Comparison of ENCODE assay signal across 9 mouse cellular contexts in genomic region chr15:59728131-59728601, GRCm38 (mm10).
A peak's percentile ranks its signal among the peaks of the same experiment; 100 is the strongest.
DNase-seq lines count a peak whose midpoint lies in the region; ATAC-seq and TF ChIP-seq lines count a peak whose summit lies in the region.
"Had no signal": no experiment of that assay in that cellular context is flagged by ENCODE, and none has a peak within 500 bp of the region (broad histone marks: within the 10 kb centered on the region; RNA-seq: fewer than 3 reads in every experiment).

No protein-coding gene starts in this region.

- no peak overlapping the region for H3K9ac ChIP-seq in CH12.LX (ENCODE audit: insufficient read depth, low read depth)
- H3K9ac ChIP-seq in stomach, embryonic 14.5 days (replicated peaks; ENCODE audit: low read depth, low read length), result no peak overlapping the region
- no peak overlapping the region for H3K9ac ChIP-seq in midbrain, postnatal 0 days (replicated peaks; ENCODE audit: low read length, poor library complexity, severe bottlenecking)
- H3K9ac ChIP-seq: embryonic facial prominence, embryonic 12.5 days had no signal

- peak; percentile 96 for TF ChIP-seq EP300 in CH12.LX (IDR thresholded peaks at IDR 0.05; ENCODE audit: low read length)

- DNase-seq in 3T3-L1 (ENCODE audit: low read depth, low spot score) (peak; percentile 93), CH12.LX (ENCODE audit: extremely low read depth) (peak; percentile 94)
- DNase-seq in fibroblast of lung, adult 2 months (ENCODE audit: low read depth), result peak; percentile 81
- peak; percentile 74 to 75 for DNase-seq in lung, adult 18-20 months
- DNase-seq in thymus, postnatal 10 days (ENCODE audit: low spot score in 2 of 2), result no peak
- DNase-seq in midbrain, postnatal 0 days (ENCODE audit: low spot score), result no peak

- TF ChIP-seq CTCF in CH12.LX (conservative IDR thresholded peaks at IDR 0.05 in 1 of 2, IDR thresholded peaks at IDR 0.05 in 1 of 2; ENCODE audit: low read depth in 2 of 2, low read length in 2 of 2), result no peak
- no peak for TF ChIP-seq CTCF in midbrain, postnatal 0 days (IDR thresholded peaks at IDR 0.05)

- no peaks in the 10 kb centered on the region for H3K36me3 ChIP-seq in CH12.LX (replicated peaks in 1 of 2; ENCODE audit: control insufficient read depth in 1 of 2, insufficient read depth in 1 of 2, low read length in 1 of 2)
- no peaks in the 10 kb centered on the region for H3K36me3 ChIP-seq in stomach, embryonic 14.5 days (ENCODE audit: control insufficient read depth, insufficient read depth, low read length)
- no peaks in the 10 kb centered on the region for H3K36me3 ChIP-seq in midbrain, postnatal 0 days (ENCODE audit: insufficient read depth, low read length)
- H3K36me3 ChIP-seq: embryonic facial prominence, embryonic 12.5 days had no signal

- no peaks in the 10 kb centered on the region for H3K9me3 ChIP-seq in CH12.LX (replicated peaks; ENCODE audit: low read length)
- no peaks in the 10 kb centered on the region for H3K9me3 ChIP-seq in stomach, embryonic 14.5 days (ENCODE audit: control insufficient read depth, low read depth, low read length)
- H3K9me3 ChIP-seq in midbrain, postnatal 0 days (ENCODE audit: low read length), result no peaks in the 10 kb centered on the region
- H3K9me3 ChIP-seq: embryonic facial prominence, embryonic 12.5 days had no signal

- ATAC-seq in inflammation-experienced regulatory T-cells, adult 6 months, result peak; percentile 47
- peak; percentile 53; the same call in 1 of the 2 replicates for ATAC-seq in stomach, embryonic 14.5 days (ENCODE audit: insufficient number of reproducible peaks, insufficient read depth, low FRiP score, low read depth)
- ATAC-seq in midbrain, postnatal 0 days (ENCODE audit: low FRiP score), result no peak; the same call in 1 of the 2 replicates

- dilution Hi-C loops in CH12.LX (cut with MboI; ENCODE audit: extremely low pct_ligation_motif_present, extremely low pct_unique_long_range_greater_than_20kb, low sequenced_read_pairs), result no loop called here

- H3K4me1 ChIP-seq in CH12.LX (ENCODE audit: control insufficient read depth in 1 of 2, insufficient read depth in 2 of 2), result peaks cover 19 to 70% of the 10 kb centered on the region in 2 experiments
- no peaks in the 10 kb centered on the region for H3K4me1 ChIP-seq in stomach, embryonic 14.5 days (ENCODE audit: control insufficient read depth, insufficient read depth, low read length)
- no peaks in the 10 kb centered on the region for H3K4me1 ChIP-seq in midbrain, postnatal 0 days (ENCODE audit: insufficient read depth, low read length)
- H3K4me1 ChIP-seq: embryonic facial prominence, embryonic 12.5 days had no signal

- no peak; the same call in none of the 2 replicates for TF ChIP-seq RAD21 in CH12.LX (IDR thresholded peaks at IDR 0.05; ENCODE audit: low read depth, low read length)

- H3K27ac ChIP-seq in CH12.LX (ENCODE audit: insufficient read depth, low read depth), result no peak overlapping the region
- H3K27ac ChIP-seq in stomach, embryonic 14.5 days (ENCODE audit: low read length), result no peak overlapping the region
- H3K27ac ChIP-seq in midbrain, postnatal 0 days (ENCODE audit: low read depth, low read length), result no peak overlapping the region
- H3K27ac ChIP-seq: embryonic facial prominence, embryonic 12.5 days had no signal

- WGBS in stomach, embryonic 14.5 days, result 60% methylated on average over 8 of the region's 8 CpGs
- 84% methylated on average over 8 of the region's 8 CpGs for WGBS in midbrain, postnatal 0 days

- in situ Hi-C loops in CH12.LX (cut with MboI; ENCODE audit: low pct_ligation_motif_present, low pct_unique_long_range_greater_than_20kb, low sequenced_read_pairs), result no loop called here

- TF ChIP-seq POLR2A in CH12.LX (IDR thresholded peaks at IDR 0.05; ENCODE audit: low read depth, low read length), result no peak

- H3K27me3 ChIP-seq in CH12.LX (replicated peaks), result no peaks in the 10 kb centered on the region
- no peaks in the 10 kb centered on the region for H3K27me3 ChIP-seq in stomach, embryonic 14.5 days (ENCODE audit: control insufficient read depth, insufficient read depth, low read length)
- H3K27me3 ChIP-seq in midbrain, postnatal 0 days (ENCODE audit: insufficient read depth, low read length), result no peaks in the 10 kb centered on the region
- H3K27me3 ChIP-seq: embryonic facial prominence, embryonic 12.5 days had no signal

- no peak overlapping the region for H3K4me3 ChIP-seq in CH12.LX (replicated peaks in 1 of 3; ENCODE audit: low read depth in 2 of 3, low read length in 2 of 3, poor library complexity in 1 of 3)
- H3K4me3 ChIP-seq in stomach, embryonic 14.5 days (ENCODE audit: low read depth, low read length), result no peak overlapping the region
- no peak overlapping the region for H3K4me3 ChIP-seq in midbrain, postnatal 0 days (ENCODE audit: low read depth, low read length)
- H3K4me3 ChIP-seq: embryonic facial prominence, embryonic 12.5 days had no signal

- H3K4me2 ChIP-seq in CH12.LX (ENCODE audit: insufficient read depth, low read depth, poor library complexity, severe bottlenecking), result peak overlapping the region; percentile 83
- no peak overlapping the region for H3K4me2 ChIP-seq in stomach, embryonic 14.5 days (replicated peaks; ENCODE audit: low read depth, low read length)
- H3K4me2 ChIP-seq in midbrain, postnatal 0 days (ENCODE audit: low read depth, low read length, poor library complexity, severe bottlenecking), result no peak overlapping the region
- H3K4me2 ChIP-seq: embryonic facial prominence, embryonic 12.5 days had no signal

- H3K79me2 ChIP-seq in CH12.LX (replicated peaks; ENCODE audit: control insufficient read depth, extremely low read depth, insufficient read depth, poor library complexity, severe bottlenecking), result no peaks in the 10 kb centered on the region

TF ChIP-seq in CH12.LX, 34 proteins besides CTCF, POLR2A, EP300 and RAD21:
- TF ChIP-seq TBP (conservative IDR thresholded peaks at IDR 0.05; ENCODE audit: low read depth, low read length) (0 out of 2 replicates have a peak, but pooled peaks have one; percentile 36), BHLHE40 (IDR thresholded peaks at IDR 0.05; ENCODE audit: low read depth, low read length) (peak; percentile 95), POLR2AphosphoS2 (IDR thresholded peaks at IDR 0.05; ENCODE audit: low read depth, low read length) (no peak), ZC3H11A (IDR thresholded peaks at IDR 0.05; ENCODE audit: low read depth, low read length) (no peak), JUND (conservative IDR thresholded peaks at IDR 0.05; ENCODE audit: low read depth, low read length) (peak; percentile 96), MXI1 (IDR thresholded peaks at IDR 0.05; ENCODE audit: low read depth, low read length) (peak; percentile 95), SMC3 (IDR thresholded peaks at IDR 0.05; ENCODE audit: low read depth, low read length) (no peak), KAT2A (IDR thresholded peaks at IDR 0.05; ENCODE audit: insufficient replicate concordance, low read length) (0 out of 2 replicates have a peak, but pooled peaks have one; percentile 53), TCF12 (IDR thresholded peaks at IDR 0.05; ENCODE audit: low read depth, low read length) (peak; percentile 83), HCFC1 (IDR thresholded peaks at IDR 0.05; ENCODE audit: low read depth, low read length) (peak; percentile 44; the same call in 1 of the 2 replicates), ZNF384 (IDR thresholded peaks at IDR 0.05; ENCODE audit: low read depth, low read length) (peak; percentile 100), USF1 (IDR thresholded peaks at IDR 0.05; ENCODE audit: low read depth, low read length) (peak; percentile 36), ZMIZ1 (IDR thresholded peaks at IDR 0.05; ENCODE audit: low read depth, low read length) (peak; percentile 46; the same call in 1 of the 2 replicates), JUN (IDR thresholded peaks at IDR 0.05; ENCODE audit: insufficient read depth, low read depth, low read length) (peak; percentile 91), MAX (IDR thresholded peaks at IDR 0.05; ENCODE audit: low read length) (peak; percentile 98), SIN3A (IDR thresholded peaks at IDR 0.05; ENCODE audit: low read length) (peak; percentile 95), PAX5 (IDR thresholded peaks at IDR 0.05; ENCODE audit: low read length) (no peak), CHD2 (IDR thresholded peaks at IDR 0.05; ENCODE audit: low read length) (peak; percentile 80), CHD1 (IDR thresholded peaks at IDR 0.05; ENCODE audit: low read depth, low read length) (no peak), USF2 (conservative IDR thresholded peaks at IDR 0.05; ENCODE audit: low read depth, low read length) (no peak), ELF1 (IDR thresholded peaks at IDR 0.05; ENCODE audit: low read depth, low read length) (peak; percentile 52; the same call in 1 of the 2 replicates), RCOR1 (conservative IDR thresholded peaks at IDR 0.05; ENCODE audit: low read depth, low read length) (peak; percentile 88), NRF1 (IDR thresholded peaks at IDR 0.05; ENCODE audit: low read depth, low read length) (0 out of 2 replicates have a peak, but pooled peaks have one; percentile 7), UBTF (IDR thresholded peaks at IDR 0.05; ENCODE audit: low read depth, low read length) (peak; percentile 59), MAFK (IDR thresholded peaks at IDR 0.05; ENCODE audit: insufficient replicate concordance, low read length) (0 out of 2 replicates have a peak, but pooled peaks have one; percentile 66), MYC (IDR thresholded peaks at IDR 0.05; ENCODE audit: low read depth, low read length) (peak; percentile 97), E2F4 (IDR thresholded peaks at IDR 0.05; ENCODE audit: insufficient replicate concordance, low read depth, low read length) (0 out of 2 replicates have a peak, but pooled peaks have one; percentile 43), IRF4 (IDR thresholded peaks at IDR 0.05; ENCODE audit: low read depth, low read length) (peak; percentile 98), MEF2A (IDR thresholded peaks at IDR 0.05; ENCODE audit: borderline replicate concordance, low read depth, low read length) (peak; percentile 78), GABPA (IDR thresholded peaks at IDR 0.05; ENCODE audit: insufficient replicate concordance, low read depth, low read length) (no peak), MAZ (IDR thresholded peaks at IDR 0.05; ENCODE audit: low read depth, low read length) (peak; percentile 91), NELFE (IDR thresholded peaks at IDR 0.05; ENCODE audit: low read depth, low read length) (no peak), ETS1 (conservative IDR thresholded peaks at IDR 0.05; ENCODE audit: low read depth, low read length) (peak; percentile 99), ZKSCAN1 (IDR thresholded peaks at IDR 0.05; ENCODE audit: borderline replicate concordance, low read depth, low read length) (no peak)

Comparison
In these comparisons a context has a peak if more than half of its experiments do, and no peak if none do; other contexts are left out.
1. DNase-seq: peak in 3T3-L1 (single experiment), CH12.LX (single experiment), fibroblast of lung, adult 2 months (single experiment) and lung, adult 18-20 months (2 of 2); none in thymus, postnatal 10 days (0 of 2) and midbrain, postnatal 0 days (single experiment).